Comparison of ENCODE assay signal across 19 mouse cellular contexts in genomic region chr12:74762284-74762683, GRCm38 (mm10).
"Had no signal": no experiment of that assay in that cellular context is flagged by ENCODE, and none has a peak within 500 bp of the region (broad histone marks: within the 10 kb centered on the region; RNA-seq: fewer than 3 reads in every experiment).

No protein-coding gene starts in this region.

- H3K27me3 ChIP-seq: midbrain, embryonic 12.5 days; neural tube, embryonic 13.5 days; neural tube, embryonic 15.5 days; stomach, embryonic 15.5 days had no signal

- H3K9me3 ChIP-seq: midbrain, embryonic 10.5 days; midbrain, embryonic 12.5 days; neural tube, embryonic 13.5 days; neural tube, embryonic 15.5 days; stomach, embryonic 15.5 days had no signal

- ATAC-seq: midbrain, embryonic 16.5 days had no signal

- H3K4me3 ChIP-seq: midbrain, embryonic 10.5 days; midbrain, embryonic 12.5 days; myocyte; neural tube, embryonic 13.5 days; neural tube, embryonic 15.5 days; stomach, embryonic 15.5 days had no signal

- H3K36me3 ChIP-seq: midbrain, embryonic 10.5 days; midbrain, embryonic 12.5 days; neural tube, embryonic 13.5 days; neural tube, embryonic 15.5 days; stomach, embryonic 15.5 days had no signal

- H3K9ac ChIP-seq: lung, embryonic 14.5 days; midbrain, embryonic 12.5 days; neural tube, embryonic 13.5 days; neural tube, embryonic 15.5 days; stomach, embryonic 15.5 days had no signal

- H3K4me2 ChIP-seq: lung, embryonic 14.5 days; midbrain, embryonic 12.5 days; neural tube, embryonic 13.5 days; neural tube, embryonic 15.5 days; stomach, embryonic 15.5 days had no signal

- H3K27ac ChIP-seq: midbrain, embryonic 10.5 days; midbrain, embryonic 12.5 days; neural tube, embryonic 13.5 days; neural tube, embryonic 15.5 days; stomach, embryonic 15.5 days; stomach, postnatal 0 days had no signal

- DNase-seq: lung, adult 18-20 months; lung, embryonic 14.5 days; lung, postnatal 10 days; lung, postnatal 4 days; midbrain, embryonic 14.5 days; retina, postnatal 1 day; right cerebral cortex, adult 18-20 months; right cerebral cortex, postnatal 14 days; thymus, adult 2 months; thymus, postnatal 25 days; thymus, postnatal 4 days had no signal

- H3K4me1 ChIP-seq: midbrain, embryonic 10.5 days; midbrain, embryonic 12.5 days; neural tube, embryonic 13.5 days; neural tube, embryonic 15.5 days; stomach, embryonic 15.5 days had no signal
